Mouse (Mus musculus): Measurements from ENCODE around the gene Cort. TPM values are rescaled to one million over a fixed set of nuclear protein-coding genes. Genes with fewer than 3 reads are reported as not detected.

The Cort gene
- polyA plus RNA-seq, 1 experiment = not detected

GRCm38 (mm10) chr4:149078261-149078660 is 48.3 kb downstream of the Cort start:
- no peak for TF ChIP-seq POLR2A (IDR thresholded peaks at IDR 0.05; ENCODE audit: borderline replicate concordance, control insufficient read depth, low read depth, low read length)
- no peak for TF ChIP-seq CTCF (IDR thresholded peaks at IDR 0.05; ENCODE audit: control insufficient read depth, insufficient read depth, low read length)
- H3K27ac ChIP-seq (ENCODE audit: control insufficient read depth, insufficient read depth, low read depth, low read length, poor library complexity) = no peak overlapping the region
- 60% methylated on average over 4 of the region's 4 CpGs for WGBS
- H3K4me3 ChIP-seq (replicated peaks; ENCODE audit: control insufficient read depth, low read depth, low read length) = no peak overlapping the region
- H3K4me1 ChIP-seq (ENCODE audit: control insufficient read depth, insufficient read depth, low read length) = peaks cover 1% of the 10 kb centered on the region

- TF ChIP-seq POLR2A (IDR thresholded peaks at IDR 0.05; ENCODE audit: borderline replicate concordance, control insufficient read depth, low read depth, low read length) (no peak), CTCF (IDR thresholded peaks at IDR 0.05; ENCODE audit: control insufficient read depth, insufficient read depth, low read length) (peak; percentile 55)
- Histone ChIP-seq H3K27ac (ENCODE audit: control insufficient read depth, insufficient read depth, low read depth, low read length, poor library complexity) (0 out of 2 replicates have a peak overlapping the region, but pooled peaks have one; percentile 6), H3K4me3 (replicated peaks; ENCODE audit: control insufficient read depth, low read depth, low read length) (no peak overlapping the region), H3K4me1 (ENCODE audit: control insufficient read depth, insufficient read depth, low read length) (peaks cover 1% of the 10 kb centered on the region)
- 12% methylated on average over 10 of the region's 10 CpGs for WGBS
These were observed 50.5 kb downstream of the Cort start for GRCm38 (mm10) chr4:149075871-149076575.

GRCm38 (mm10) chr4:149075073-149075472 is 51.5 kb downstream of the Cort start:
- peaks cover 1% of the 10 kb centered on the region for H3K4me1 ChIP-seq (ENCODE audit: control insufficient read depth, insufficient read depth, low read length)

More at GRCm38 (mm10) chr4:149075073-149075472, 51.5 kb downstream of the Cort start:
- no peak for TF ChIP-seq CTCF (IDR thresholded peaks at IDR 0.05; ENCODE audit: control insufficient read depth, insufficient read depth, low read length)
- no peak for TF ChIP-seq POLR2A (IDR thresholded peaks at IDR 0.05; ENCODE audit: borderline replicate concordance, control insufficient read depth, low read depth, low read length)
- Histone ChIP-seq H3K4me3 (replicated peaks; ENCODE audit: control insufficient read depth, low read depth, low read length) (no peak overlapping the region), H3K27ac (ENCODE audit: control insufficient read depth, insufficient read depth, low read depth, low read length, poor library complexity) (no peak overlapping the region)
- WGBS = 95% methylated on average over 13 of the region's 13 CpGs

Other genes with a start within 250 kb of the Cort start
- 5.6 and 12.4 TPM in 2 replicates for gene Pex14, start 26.9 kb downstream of the Cort start, polyA plus RNA-seq (2011; ENCODE audit: insufficient read depth, insufficient read length, low replicate concordance, missing spikeins)
- gene Dffa, start 22.6 kb downstream of the Cort start, polyA plus RNA-seq (2011; ENCODE audit: insufficient read depth, insufficient read length, low replicate concordance, missing spikeins) = 5.5 and 12.4 TPM in 2 replicates
- gene Cenps, start 10.9 kb upstream of the Cort start, polyA plus RNA-seq (2011; ENCODE audit: insufficient read depth, insufficient read length, low replicate concordance, missing spikeins) = 37.7 and 47.8 TPM in 2 replicates
- gene Pgd, start 40.0 kb upstream of the Cort start, polyA plus RNA-seq (2011; ENCODE audit: insufficient read depth, insufficient read length, low replicate concordance, missing spikeins) = 68.6 and 170 TPM in 2 replicates
- 3.1 and 11.5 TPM in 2 replicates for gene Kif1b, start 180.9 kb upstream of the Cort start, polyA plus RNA-seq (2011; ENCODE audit: insufficient read depth, insufficient read length, low replicate concordance, missing spikeins)

Measured in bone marrow, adult 2 months (tissue).